8 mouse cellular contexts compared by ENCODE assay signal in genomic region chr13:55210193-55210970, GRCm38 (mm10). TPM values are rescaled to one million over a fixed set of nuclear protein-coding genes. Genes with fewer than 3 reads are reported as not detected.
DNase-seq lines count a peak whose midpoint lies in the region; ATAC-seq and TF ChIP-seq lines count a peak whose summit lies in the region.

No protein-coding gene starts in this region.

- no peak; the same call in 1 of the 2 replicates for TF ChIP-seq POLR2A in testis, adult 2 months (IDR thresholded peaks at IDR 0.05; ENCODE audit: control insufficient read depth, low read depth, low read length)

- H3K27me3 ChIP-seq in embryonic facial prominence, embryonic 15.5 days: no peaks in the 10 kb centered on the region
- H3K27me3 ChIP-seq in liver, embryonic 12.5 days (replicated peaks): no peaks in the 10 kb centered on the region
- no peaks in the 10 kb centered on the region for H3K27me3 ChIP-seq in testis, adult 2 months (ENCODE audit: control insufficient read depth, insufficient read depth, low read length)

- ATAC-seq in embryonic facial prominence, embryonic 15.5 days (ENCODE audit: insufficient number of reproducible peaks, low FRiP score, low TSS enrichment, low read depth): peak; percentile 61
- peak; percentile 42 for ATAC-seq in liver, embryonic 12.5 days

- peak overlapping the region; percentile 80 for H3K9ac ChIP-seq in embryonic facial prominence, embryonic 15.5 days
- peak overlapping the region; percentile 96 for H3K9ac ChIP-seq in liver, embryonic 12.5 days

- peaks cover 44% of the 10 kb centered on the region for H3K4me1 ChIP-seq in embryonic facial prominence, embryonic 15.5 days
- peaks cover 51% of the 10 kb centered on the region for H3K4me1 ChIP-seq in liver, embryonic 12.5 days
- peaks cover 10% of the 10 kb centered on the region for H3K4me1 ChIP-seq in testis, adult 2 months (ENCODE audit: control insufficient read depth, insufficient read depth, low read length)

- TF ChIP-seq CTCF in testis, adult 2 months (IDR thresholded peaks at IDR 0.05; ENCODE audit: control insufficient read depth, insufficient read depth, insufficient replicate concordance, low read depth, low read length): no peak

- no peaks in the 10 kb centered on the region for H3K9me3 ChIP-seq in embryonic facial prominence, embryonic 15.5 days (replicated peaks)
- no peaks in the 10 kb centered on the region for H3K9me3 ChIP-seq in liver, embryonic 12.5 days (replicated peaks)

- peaks cover 14% of the 10 kb centered on the region; the same call in 1 of the 2 replicates for H3K36me3 ChIP-seq in embryonic facial prominence, embryonic 15.5 days
- H3K36me3 ChIP-seq in liver, embryonic 12.5 days: peaks cover 19% of the 10 kb centered on the region
- H3K36me3 ChIP-seq in testis, adult 2 months (ENCODE audit: control insufficient read depth, insufficient read depth, low read length): peaks cover 1% of the 10 kb centered on the region

- DNase-seq in urinary bladder, postnatal 14 days (ENCODE audit: low spot score): peak; percentile 38
- no peak for DNase-seq in urinary bladder, postnatal 25 days (ENCODE audit: low spot score)
- DNase-seq in heart, adult 9 months (ENCODE audit: low spot score in 2 of 2): peak; percentile 34 to 85
- DNase-seq in kidney, adult 9 months: peak; percentile 31
- DNase-seq in monocyte, adult 2 months (ENCODE audit: low read depth in 1 of 2, low spot score in 2 of 2): peak; percentile 24 to 48

- H3K4me2 ChIP-seq in embryonic facial prominence, embryonic 15.5 days (replicated peaks): peak overlapping the region; percentile 84
- peak overlapping the region; percentile 97 for H3K4me2 ChIP-seq in liver, embryonic 12.5 days

- H3K27ac ChIP-seq in embryonic facial prominence, embryonic 15.5 days (replicated peaks): peak overlapping the region; percentile 98
- H3K27ac ChIP-seq in liver, embryonic 12.5 days: peak overlapping the region; percentile 93
- H3K27ac ChIP-seq in testis, adult 2 months (ENCODE audit: control insufficient read depth, insufficient read depth, low read depth, low read length): peak overlapping the region; percentile 90

- peak overlapping the region; percentile 60 for H3K4me3 ChIP-seq in embryonic facial prominence, embryonic 15.5 days (replicated peaks)
- H3K4me3 ChIP-seq in liver, embryonic 12.5 days: peak overlapping the region; percentile 84
- H3K4me3 ChIP-seq in testis, adult 2 months (ENCODE audit: control insufficient read depth, low read depth, low read length): peak overlapping the region; percentile 83

- 3% methylated on average over 57 of the region's 77 CpGs for WGBS in embryonic facial prominence, embryonic 15.5 days
- 3% methylated on average over 77 of the region's 77 CpGs for WGBS in liver, embryonic 12.5 days (ENCODE audit: insufficient replicate concordance)

RNA-seq across cellular contexts. Expression of gene Nsd1, which starts 0.8 kb away (rescaled TPM):
- 54.0 and 56.0 TPM in 2 replicates for polyA plus RNA-seq in embryonic facial prominence, embryonic 15.5 days (2015; fragmentation: Nextera tagmentation; extraction: Ambion mirVana)
- polyA plus RNA-seq in liver, embryonic 12.5 days (2016; fragmentation: Nextera tagmentation; extraction: Ambion mirVana): 27.1 and 27.5 TPM in 2 replicates
- polyA plus RNA-seq in testis, adult 2 months (2012; rRNA removed): 9.0 and 9.5 TPM in 2 replicates

RNA-seq across cellular contexts. Expression of gene Fgfr4, which starts 57.9 kb away (rescaled TPM):
- polyA plus RNA-seq in embryonic facial prominence, embryonic 15.5 days (2015; fragmentation: Nextera tagmentation; extraction: Ambion mirVana): 12.7 and 14.6 TPM in 2 replicates
- polyA plus RNA-seq in liver, embryonic 12.5 days (2016; fragmentation: Nextera tagmentation; extraction: Ambion mirVana): 5.0 and 5.7 TPM in 2 replicates
- polyA plus RNA-seq in testis, adult 2 months (2012; rRNA removed): 2.9 and 3.0 TPM in 2 replicates
